Mouse (Mus musculus) T-helper 17 cell (primary cell): ENCODE results near the gene Slitrk6.

Source experiments
- in situ Hi-C, 2 experiments: fragments of 300-600 bp; cut with MboI, MseI; formaldehyde crosslinking; loops; 1 replicate in 1 of 2; 2 replicates in 1 of 2; pipeline ENCODE4 v1.15.1; 2025; ENCODE audit warnings: high pct_unique_total_duplicates in 2 of 2

Slitrk6 gene

GRCm38 (mm10) chr14:110754484-110755307 lies at the start of gene Slitrk6:
Gene Slitrk6 (minus strand): TSS chr14:110755149.
- in situ Hi-C loops, result loop anchor here in 1 of 2 experiments (25.0 kb wide), 1 partner anchor 892 kb away; no protein-coding TSS in a partner anchor

- in situ Hi-C loops, result loop anchor here in 1 of 2 experiments (5.0 to 10.0 kb wide), 2 partner anchors 165 to 207 kb away; no protein-coding TSS in a partner anchor
These were observed 22.6 kb upstream of the Slitrk6 start for GRCm38 (mm10) chr14:110777546-110777945.

GRCm38 (mm10) chr14:110770694-110771093 lies 15.7 kb upstream of the Slitrk6 start:
- in situ Hi-C loops, result loop anchor here in 1 of 2 experiments (10.0 to 25.0 kb wide), 2 partner anchors 214 to 908 kb away; no protein-coding TSS in a partner anchor

DNA sequence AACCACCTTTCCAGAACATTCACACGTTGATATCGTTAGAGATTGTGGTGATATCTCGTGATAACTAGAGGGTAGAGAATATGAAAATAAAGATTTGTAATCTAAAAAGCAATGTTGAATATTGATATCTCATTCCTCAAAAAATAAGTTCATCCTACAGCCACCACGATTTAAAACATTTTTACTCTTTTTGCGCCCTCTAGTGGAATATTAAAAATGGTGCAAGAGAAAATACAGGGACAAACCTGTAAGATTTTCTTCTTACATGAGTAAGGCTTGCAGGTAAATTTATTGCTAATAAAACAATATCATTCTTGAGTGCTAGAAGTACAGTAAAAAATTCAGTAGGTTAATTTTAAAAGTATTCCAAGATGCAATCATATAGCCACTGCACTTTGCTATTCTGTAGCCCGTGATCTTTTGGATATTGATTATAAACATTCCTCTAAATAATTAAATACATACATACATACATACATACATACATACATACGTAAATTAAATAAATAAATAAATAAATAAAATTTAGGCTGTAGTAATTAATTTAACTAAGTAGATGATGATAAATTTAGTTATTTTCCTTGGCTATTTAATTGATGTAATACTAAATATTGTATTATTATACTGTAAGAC lies 7.8 kb upstream of the Slitrk6 start:
- in situ Hi-C loops, result loop anchor here in 1 of 2 experiments (25.0 kb wide), 1 partner anchor 900 kb away; no protein-coding TSS in a partner anchor

DNA sequence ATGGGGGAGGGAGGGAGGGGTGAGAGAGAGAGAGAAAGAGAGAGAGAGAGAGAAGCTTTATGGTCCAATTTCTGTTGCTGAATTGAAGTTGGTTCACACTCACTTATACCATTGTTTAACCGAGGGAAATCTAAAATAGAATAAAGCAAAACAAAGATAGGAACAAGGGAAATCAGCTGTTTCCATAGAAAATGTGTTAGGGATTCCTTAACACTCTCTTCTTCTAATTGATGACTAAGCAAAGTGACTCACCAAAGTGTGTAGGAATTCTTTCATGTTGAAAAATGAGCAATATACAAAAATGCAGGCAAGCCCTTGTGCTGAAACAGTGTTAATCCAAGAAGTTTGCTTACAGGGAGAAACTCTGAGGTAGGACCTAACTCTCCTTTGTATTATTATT lies 6.0 kb upstream of the Slitrk6 start:
- in situ Hi-C loops, result loop anchor here in 1 of 2 experiments (25.0 kb wide), 1 partner anchor 899 kb away; no protein-coding TSS in a partner anchor

DNA sequence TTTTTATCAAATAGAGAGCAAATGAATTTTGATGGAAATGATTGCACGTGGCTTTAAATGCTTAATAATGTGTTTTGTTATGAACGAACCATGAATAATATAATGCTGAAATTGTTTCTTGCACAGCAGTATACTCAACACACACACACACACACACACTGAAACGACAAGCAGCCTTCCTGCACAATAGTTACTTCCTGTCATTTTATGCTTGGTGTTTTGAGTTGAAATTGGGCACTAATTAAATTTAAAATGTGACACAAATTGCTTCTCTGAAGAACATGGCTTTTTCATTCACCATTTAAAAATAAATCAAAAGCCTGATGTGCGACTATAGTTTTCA lies 330 bp upstream of the Slitrk6 start:
- in situ Hi-C loops, result loop anchor here in 1 of 2 experiments (25.0 kb wide), 1 partner anchor 893 kb away; no protein-coding TSS in a partner anchor

GRCm38 (mm10) chr14:110739861-110740260 lies 15.1 kb downstream of the Slitrk6 start:
- in situ Hi-C loops, result no loop called here

GRCm38 (mm10) chr14:110739368-110739767 lies 15.6 kb downstream of the Slitrk6 start:
- in situ Hi-C loops, result no loop called here

- in situ Hi-C loops, result no loop called here
These were observed 26.5 kb downstream of the Slitrk6 start for GRCm38 (mm10) chr14:110728344-110728910.

DNA sequence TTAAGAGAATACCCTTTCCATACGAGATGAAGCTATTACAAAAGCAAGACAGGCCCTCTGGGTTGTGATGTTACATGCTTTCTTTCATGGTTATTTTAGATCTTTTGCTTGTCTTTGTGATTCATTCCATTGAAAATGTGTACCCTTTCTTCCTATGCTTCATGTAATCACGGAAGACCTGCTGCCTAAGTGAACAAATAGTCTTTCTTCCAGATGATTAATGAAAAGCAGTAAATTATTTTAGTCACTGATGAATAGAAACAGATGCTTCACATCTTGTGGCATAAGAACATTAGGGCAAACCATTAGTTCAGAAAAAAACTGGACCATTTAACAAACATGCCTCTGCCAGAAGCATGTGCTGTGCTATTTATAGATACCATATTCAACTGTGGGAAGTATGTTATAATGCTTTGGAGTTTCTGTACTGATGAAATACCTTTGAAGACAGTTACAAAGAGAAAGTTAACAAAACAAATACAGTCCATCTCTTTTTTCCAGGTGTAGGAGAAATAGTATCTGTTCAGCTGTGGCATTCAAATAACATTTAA lies 30.8 kb downstream of the Slitrk6 start:
- in situ Hi-C loops, result no loop called here
